ENCODE assay signal across 13 mouse cellular contexts in the genomic region with DNA sequence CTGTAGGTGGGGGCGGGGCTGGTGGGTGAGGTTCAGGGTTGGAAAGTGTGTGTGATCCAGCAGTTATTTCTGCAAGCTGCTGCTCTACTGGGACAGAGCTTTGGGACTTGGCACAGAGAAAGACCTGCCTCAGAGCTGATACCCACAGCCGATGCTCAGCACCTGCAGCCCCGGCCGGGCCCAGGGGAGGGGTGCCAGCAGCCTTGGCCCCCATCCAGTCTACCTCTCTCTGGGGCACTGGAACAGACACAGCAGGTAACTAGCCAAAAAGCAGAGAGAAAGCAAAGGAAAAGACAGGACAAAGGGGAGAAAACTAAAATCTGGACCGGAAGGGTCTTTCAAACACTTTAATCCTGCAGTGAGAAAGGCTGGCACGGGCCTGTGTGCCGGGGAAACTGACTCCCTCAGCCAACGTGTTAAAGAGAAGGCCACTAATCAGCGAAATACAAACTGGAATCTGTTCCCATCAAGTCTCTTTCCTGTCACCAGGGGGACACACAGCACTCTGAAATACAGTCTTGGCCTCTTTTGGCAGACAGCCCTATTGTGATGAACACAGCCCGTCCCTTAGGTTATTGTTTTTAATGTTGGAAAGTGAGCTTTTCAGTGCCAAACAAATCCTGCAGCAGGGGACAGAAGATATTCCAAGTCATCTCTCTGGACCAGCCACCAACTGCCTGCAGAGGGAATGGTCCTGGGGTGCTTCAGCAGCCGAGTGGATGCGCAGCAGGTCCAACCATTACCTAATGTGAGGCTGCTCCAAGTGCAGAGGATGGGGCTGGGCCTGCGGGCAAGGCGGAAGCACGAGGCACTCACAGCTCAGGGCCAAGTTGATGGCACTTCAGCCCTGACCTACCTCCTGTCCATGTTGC. TPM values are rescaled to one million over a fixed set of nuclear protein-coding genes. Genes with fewer than 3 reads are reported as not detected.
DNase-seq lines count a peak whose midpoint lies in the region; ATAC-seq lines count a peak whose summit lies in the region.
"Had no signal": no experiment of that assay in that cellular context is flagged by ENCODE, and none has a peak within 500 bp of the region (broad histone marks: within the 10 kb centered on the region; RNA-seq: fewer than 3 reads in every experiment).

No protein-coding gene starts in this region.

- H3K9me3 ChIP-seq in heart, embryonic 10.5 days: no peaks in the 10 kb centered on the region
- no peaks in the 10 kb centered on the region for H3K9me3 ChIP-seq in forebrain, embryonic 15.5 days
- H3K9me3 ChIP-seq: limb, embryonic 12.5 days had no signal

- 0 out of 2 replicates have a peak overlapping the region, but pooled peaks have one; percentile 32 for H3K27ac ChIP-seq in heart, embryonic 10.5 days
- peak overlapping the region; percentile 83 for H3K27ac ChIP-seq in forebrain, embryonic 15.5 days (replicated peaks)
- H3K27ac ChIP-seq: limb, embryonic 12.5 days had no signal

- no peak for DNase-seq in heart, embryonic 10.5 days (ENCODE audit: low spot score)
- no peak for DNase-seq in heart, adult 18-20 months
- peak; percentile 50 for DNase-seq in lung, postnatal 10 days
- no peak for DNase-seq in lung, postnatal 14 days
- DNase-seq in skeletal muscle tissue, adult 2 months (ENCODE audit: low read depth, low spot score): peak; percentile 56
- no peak for DNase-seq in thymus, postnatal 25 days
- DNase-seq in right cerebral cortex, adult 18-20 months: no peak
- DNase-seq: kidney, adult 8-10 months; right cerebral cortex, postnatal 4 days; thymus, adult 2 months had no signal

- no peak overlapping the region for H3K4me3 ChIP-seq in heart, embryonic 10.5 days
- H3K4me3 ChIP-seq in forebrain, embryonic 15.5 days: no peak overlapping the region
- H3K4me3 ChIP-seq: limb, embryonic 12.5 days had no signal

- WGBS in heart, embryonic 10.5 days: 91% methylated on average over 15 of the region's 15 CpGs
- WGBS in forebrain, embryonic 15.5 days: 46% methylated on average over 15 of the region's 15 CpGs

- H3K27me3 ChIP-seq in heart, embryonic 10.5 days (ENCODE audit: insufficient read depth, poor library complexity, severe bottlenecking): no peaks in the 10 kb centered on the region
- no peaks in the 10 kb centered on the region for H3K27me3 ChIP-seq in forebrain, embryonic 15.5 days
- H3K27me3 ChIP-seq: limb, embryonic 12.5 days had no signal

- H3K9ac ChIP-seq in forebrain, embryonic 15.5 days (replicated peaks): no peak overlapping the region
- H3K9ac ChIP-seq: limb, embryonic 12.5 days had no signal

- no peak overlapping the region for H3K4me2 ChIP-seq in forebrain, embryonic 15.5 days (replicated peaks)
- H3K4me2 ChIP-seq: limb, embryonic 12.5 days had no signal

- peak; percentile 27 for ATAC-seq in forebrain, embryonic 15.5 days (replicated peaks)

- peaks cover 26% of the 10 kb centered on the region for H3K4me1 ChIP-seq in heart, embryonic 10.5 days
- peaks cover 86% of the 10 kb centered on the region for H3K4me1 ChIP-seq in forebrain, embryonic 15.5 days

- peaks cover 58% of the 10 kb centered on the region for H3K36me3 ChIP-seq in heart, embryonic 10.5 days
- H3K36me3 ChIP-seq in forebrain, embryonic 15.5 days: 0 out of 2 replicates have a peak, but pooled peaks cover 3% of the 10 kb centered on the region

RNA-seq across cellular contexts. Expression of a gene that starts 49.4 kb away (rescaled TPM):
- 10.0 and 19.0 TPM in 2 replicates for polyA plus RNA-seq in heart, embryonic 10.5 days (2016; fragmentation: Nextera tagmentation; extraction: Ambion mirVana)
- total RNA-seq in heart, adult 18-20 months (2021): 100 to 1,000 TPM; 183 to 211 TPM
- polyA plus RNA-seq in forebrain, embryonic 15.5 days (2015; fragmentation: Nextera tagmentation; extraction: Ambion mirVana): 9.9 and 10.6 TPM in 2 replicates
- total RNA-seq: common myeloid progenitor, adult 5-6 weeks had no signal

Comparison
In these comparisons a context has a peak if more than half of its experiments do, and no peak if none do; other contexts are left out.
1. DNase-seq: peak in lung, postnatal 10 days (single experiment) and skeletal muscle tissue, adult 2 months (single experiment); none in heart, embryonic 10.5 days (single experiment), heart, adult 18-20 months (0 of 2), lung, postnatal 14 days (single experiment), thymus, postnatal 25 days (single experiment) and right cerebral cortex, adult 18-20 months (single experiment).